Mouse (Mus musculus): ENCODE data around the gene Arsa. TPM values are rescaled to one million over a fixed set of nuclear protein-coding genes. Genes with fewer than 3 reads are reported as not detected.
"Not testable (repeated sequence)": the region's sequence is repeated elsewhere in the genome, so short reads cannot be mapped to it uniquely, and the experiment has no call there.

Arsa gene
- polyA plus RNA-seq, 1 experiment: 35.4 TPM

GRCm38 (mm10) chr15:89455642-89456041 is 21.6 kb downstream of the Arsa start:
- no peak for DNase-seq (ENCODE audit: low spot score)

GRCm38 (mm10) chr15:89454857-89455256 is 22.4 kb downstream of the Arsa start:
- DNase-seq (ENCODE audit: low spot score): no peak

GRCm38 (mm10) chr15:89453865-89454478 is 23.3 kb downstream of the Arsa start, which contains the start of gene Mapk8ip2:
Gene Mapk8ip2, plus strand, starts transcription at chr15:89453913.
- DNase-seq (ENCODE audit: low spot score): no peak

- DNase-seq (ENCODE audit: low spot score): no peak
Measured at GRCm38 (mm10) chr15:89452906-89453864, 24.0 kb downstream of the Arsa start.

- no peak for DNase-seq (ENCODE audit: low spot score)
Measured at GRCm38 (mm10) chr15:89442486-89443070, 34.6 kb downstream of the Arsa start.

GRCm38 (mm10) chr15:89435878-89436277 is 41.3 kb downstream of the Arsa start:
- no peak for DNase-seq (ENCODE audit: low spot score)

GRCm38 (mm10) chr15:89434136-89434535 is 43.1 kb downstream of the Arsa start:
- no peak for DNase-seq (ENCODE audit: low spot score)

GRCm38 (mm10) chr15:89432946-89433345 is 44.3 kb downstream of the Arsa start:
- no peak for DNase-seq (ENCODE audit: low spot score)

GRCm38 (mm10) chr15:89431806-89432205 is 45.4 kb downstream of the Arsa start:
- no peak for DNase-seq (ENCODE audit: low spot score)

- no peak for DNase-seq (ENCODE audit: low spot score)
Measured at GRCm38 (mm10) chr15:89431271-89431670, 46.0 kb downstream of the Arsa start.

GRCm38 (mm10) chr15:89430771-89431170 is 46.5 kb downstream of the Arsa start:
- DNase-seq (ENCODE audit: low spot score): not testable (repeated sequence)

- DNase-seq (ENCODE audit: low spot score): no peak
Measured at GRCm38 (mm10) chr15:89430341-89430740, 46.9 kb downstream of the Arsa start.

- peak; percentile 83 for DNase-seq (ENCODE audit: low spot score)
Measured at GRCm38 (mm10) chr15:89429352-89430221, 47.6 kb downstream of the Arsa start, which contains the start of the genes C730034F03Rik, Gm44502 and Chkb. Gene C730034F03Rik, plus strand, starts transcription at chr15:89429589. Gene Gm44502, minus strand, starts transcription at chr15:89429696. Gene Chkb, minus strand, starts transcription at chr15:89429908.

- DNase-seq (ENCODE audit: low spot score): no peak
Measured at GRCm38 (mm10) chr15:89428821-89429351, 48.3 kb downstream of the Arsa start.

GRCm38 (mm10) chr15:89428136-89428790 is 49.0 kb downstream of the Arsa start:
- no peak for DNase-seq (ENCODE audit: low spot score)

- no peak for DNase-seq (ENCODE audit: low spot score)
Measured at GRCm38 (mm10) chr15:89426716-89427115, 50.5 kb downstream of the Arsa start.

- DNase-seq (ENCODE audit: low spot score): no peak
Measured at GRCm38 (mm10) chr15:89425711-89426121, 51.5 kb downstream of the Arsa start, which contains the start of gene Cpt1b. Gene Cpt1b, minus strand, starts transcription at chr15:89425863.

GRCm38 (mm10) chr15:89424621-89425020 is 52.6 kb downstream of the Arsa start:
- DNase-seq (ENCODE audit: low spot score): no peak
